Mouse (Mus musculus) limb, embryonic 11.5 days (tissue): ENCODE data around the gene Inpp5k. TPM values are rescaled to one million over a fixed set of nuclear protein-coding genes. Genes with fewer than 3 reads are reported as not detected.

Source experiments
- ATAC-seq: fragments of 200-750 bp; cut with Nextera tagmentation; 2 replicates; pipeline ENCODE4 v1.8.0; 2017; ENCODE audit warnings: low read depth; ENCODE audit not compliant: insufficient number of reproducible peaks, low FRiP score, low TSS enrichment
- DNase-seq: peaks from one replicate; pipeline ENCODE4 v3.0.0-alpha.2; 2015; ENCODE audit warnings: low spot score
- H3K27ac ChIP-seq: fragments of 300-500 bp; sonication (generic); replicated peaks from 2 replicates; pipeline ENCODE4 v1.5.1; 2014; ENCODE audit warnings: low read depth, mild to moderate bottlenecking, low read length
- H3K27me3 ChIP-seq: fragments of 300-500 bp; sonication (generic); 2 replicates; pipeline ENCODE4 v1.6.1; 2014; ENCODE audit warnings: mild to moderate bottlenecking, low read length, mixed read lengths; ENCODE audit not compliant: control insufficient read depth, insufficient read depth
- H3K36me3 ChIP-seq: fragments of 300-500 bp; sonication (generic); 2 replicates; pipeline ENCODE4 v1.6.1; 2014; ENCODE audit warnings: mild to moderate bottlenecking, low read length, moderate library complexity, mixed read lengths; ENCODE audit not compliant: control insufficient read depth, insufficient read depth
- H3K4me1 ChIP-seq: fragments of 300-500 bp; sonication (generic); 2 replicates; pipeline ENCODE4 v1.6.1; 2014; ENCODE audit warnings: low read length, mixed read lengths; ENCODE audit not compliant: control insufficient read depth, insufficient read depth
- H3K4me2 ChIP-seq: fragments of 300-500 bp; sonication (generic); 2 replicates; pipeline ENCODE4 v1.6.1; 2014; ENCODE audit warnings: low read depth, mild to moderate bottlenecking, moderate library complexity; ENCODE audit not compliant: severe bottlenecking
- H3K4me3 ChIP-seq: fragments of 300-500 bp; sonication (generic); 2 replicates; pipeline ENCODE4 v1.5.1; 2014; ENCODE audit warnings: low read depth, low read length
- H3K9ac ChIP-seq: fragments of 300-500 bp; sonication (generic); 2 replicates; pipeline ENCODE4 v1.6.1; 2014; ENCODE audit warnings: mild to moderate bottlenecking, low read length
- H3K9me3 ChIP-seq: fragments of 300-500 bp; sonication (generic); 2 replicates; pipeline ENCODE4 v1.6.1; 2016; ENCODE audit warnings: low read length; ENCODE audit not compliant: control insufficient read depth
- WGBS: fragments of 180-500 bp; shearing (Covaris S2); extraction: QIAGEN DNeasy Blood & Tissue Kit; methylation state at CpG from one replicate; pipeline ENCODE4 v1.1.7; 2014; 5-methylcytosine and 5-hydroxymethylcytosine counted together
- polyA plus RNA-seq: library from polyadenylated mRNA; unstranded; fragments of >200 nt; fragmentation: Nextera tagmentation; extraction: Ambion mirVana; gene quantifications from 2 replicates; pipeline ENCODE4 v1.2.1, GENCODE M21; 2014

The Inpp5k gene
- polyA plus RNA-seq, 1 experiment from 2014 or later: 18.5 TPM

DNA sequence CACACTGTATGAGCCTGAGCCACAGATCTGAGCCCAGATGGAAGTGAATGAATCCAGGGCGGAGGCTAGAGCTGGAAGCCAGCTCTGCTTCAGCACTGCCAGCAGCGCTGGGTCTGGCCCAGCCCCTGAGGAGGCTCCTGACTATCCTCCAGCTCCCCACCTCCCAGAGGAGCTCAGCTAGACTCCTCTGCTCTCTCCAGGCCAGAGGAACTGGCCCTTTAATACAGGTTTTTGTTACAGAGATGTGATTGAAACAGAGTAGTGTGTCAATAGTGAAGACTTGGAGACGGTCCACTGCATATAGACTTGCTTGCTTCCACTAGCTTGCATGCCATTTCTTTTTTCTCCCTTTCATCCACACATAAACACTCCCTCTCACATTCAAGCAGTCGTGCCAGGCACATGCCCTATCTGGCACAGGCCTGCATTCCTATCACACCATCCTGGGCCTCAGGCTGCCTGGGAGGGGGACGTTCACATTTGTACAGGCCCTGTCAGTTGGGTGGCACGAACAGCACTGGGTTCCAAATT lies 17.0 kb downstream of the Inpp5k start:
- H3K4me3 ChIP-seq: no peak overlapping the region
- H3K27me3 ChIP-seq: peaks cover 6% of the 10 kb centered on the region
- 74% methylated on average over 6 of the region's 6 CpGs for WGBS
- no peak overlapping the region for H3K27ac ChIP-seq
- H3K36me3 ChIP-seq: no peaks in the 10 kb centered on the region
- ATAC-seq: no peak
- H3K9ac ChIP-seq: no peak overlapping the region
- no peaks in the 10 kb centered on the region for H3K9me3 ChIP-seq
- no peak overlapping the region for H3K4me2 ChIP-seq
- H3K4me1 ChIP-seq: no peaks in the 10 kb centered on the region
- DNase-seq: no peak

DNA sequence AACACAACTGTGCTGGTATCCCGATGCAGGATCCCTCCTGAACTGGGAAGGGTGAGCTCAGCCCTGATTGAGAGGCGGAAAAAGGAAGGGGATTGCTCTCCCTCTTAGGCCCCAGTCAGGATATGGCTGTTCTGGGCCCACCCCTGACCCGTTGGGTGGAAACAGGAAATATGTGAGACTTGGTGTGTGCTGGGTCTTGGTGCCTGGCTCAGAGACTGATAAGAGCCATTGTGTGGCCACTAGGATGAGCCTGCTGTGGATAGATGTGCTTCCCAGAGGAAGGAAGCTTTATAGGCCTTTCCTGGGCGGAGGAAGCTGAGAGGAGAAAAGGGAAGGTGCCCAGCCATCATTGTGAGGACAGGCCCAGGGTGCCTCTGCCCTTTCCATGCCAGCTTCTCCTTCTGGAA lies 18.4 kb downstream of the Inpp5k start:
- H3K27ac ChIP-seq: no peak overlapping the region
- no peak overlapping the region for H3K9ac ChIP-seq
- WGBS: 77% methylated on average over 4 of the region's 4 CpGs
- ATAC-seq: no peak
- peaks cover 7% of the 10 kb centered on the region for H3K4me1 ChIP-seq
- no peak overlapping the region for H3K4me2 ChIP-seq
- no peak overlapping the region for H3K4me3 ChIP-seq
- DNase-seq: no peak
- no peaks in the 10 kb centered on the region for H3K36me3 ChIP-seq
- peaks cover 13% of the 10 kb centered on the region for H3K27me3 ChIP-seq
- H3K9me3 ChIP-seq: no peaks in the 10 kb centered on the region

DNA sequence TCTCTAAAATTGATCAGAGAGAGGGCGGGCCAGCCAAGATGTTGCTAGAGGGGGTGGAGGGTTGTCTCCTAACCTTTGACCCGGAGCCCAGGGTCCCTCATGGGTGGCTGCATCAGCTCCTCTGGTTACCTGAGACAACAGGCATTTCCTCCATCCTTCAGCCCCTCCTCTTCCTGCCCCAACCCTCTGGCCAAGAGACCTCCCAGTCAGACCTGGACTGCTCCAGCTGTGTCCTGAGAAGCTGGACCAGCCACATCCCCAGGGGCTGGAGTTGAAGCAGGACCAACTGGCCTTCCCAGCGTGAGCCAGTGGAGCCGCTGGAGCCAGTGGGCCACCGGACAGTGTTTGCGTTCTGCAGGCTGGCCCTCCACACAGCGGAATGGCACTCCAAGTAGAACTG lies 19.5 kb downstream of the Inpp5k start, which contains the start of gene Myo1c:
Gene Myo1c, plus strand, starts transcription at position 194 of the 400 bp plus-strand sequence.
- peak within 1 kb of the TSS; percentile 93 for H3K4me2 ChIP-seq
- peak within 1 kb of the TSS; percentile 62 for H3K4me3 ChIP-seq
- peaks cover 21% of the 10 kb centered on the region for H3K27me3 ChIP-seq
- no peaks in the 10 kb centered on the region for H3K9me3 ChIP-seq
- no peak within 1 kb of the TSS for H3K27ac ChIP-seq
- H3K4me1 ChIP-seq: peaks cover 11% of the 10 kb centered on the region
- ATAC-seq: no peak
- no peaks in the 10 kb centered on the region for H3K36me3 ChIP-seq
- H3K9ac ChIP-seq: peak within 1 kb of the TSS; percentile 74
- 69% methylated on average over 7 of the region's 7 CpGs for WGBS
- DNase-seq: no peak

DNA sequence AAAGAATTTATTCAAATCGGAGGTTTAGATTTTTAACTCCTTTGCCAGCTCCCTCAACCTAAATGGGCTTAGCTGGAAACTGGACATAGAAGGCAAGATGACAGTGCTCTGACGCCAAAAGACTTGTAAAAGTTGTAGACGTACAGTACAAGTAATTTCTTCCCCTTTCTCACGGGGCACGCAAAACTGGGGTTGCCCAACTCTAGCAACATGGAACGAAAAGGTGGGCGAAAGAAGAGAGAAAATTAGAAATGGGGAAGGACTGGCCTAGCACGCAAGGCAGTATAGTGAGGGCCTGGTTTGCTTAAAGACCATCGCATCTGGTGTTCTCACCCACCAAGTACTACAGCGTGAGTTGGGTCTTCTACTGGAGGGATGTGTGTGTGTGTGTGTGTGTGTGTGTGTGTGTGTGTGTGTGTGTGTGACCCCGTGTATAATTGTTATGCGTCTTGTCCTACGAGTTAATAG lies 20.2 kb downstream of the Inpp5k start:
- no peaks in the 10 kb centered on the region for H3K9me3 ChIP-seq
- H3K4me2 ChIP-seq: peak overlapping the region; percentile 93
- DNase-seq (no peak), ATAC-seq (no peak)
- H3K4me3 ChIP-seq: peak overlapping the region; percentile 62
- no peaks in the 10 kb centered on the region for H3K36me3 ChIP-seq
- WGBS: 50% methylated on average over 13 of the region's 13 CpGs
- H3K4me1 ChIP-seq: peaks cover 14% of the 10 kb centered on the region
- H3K27ac ChIP-seq: no peak overlapping the region
- peak overlapping the region; percentile 74 for H3K9ac ChIP-seq
- peaks cover 21% of the 10 kb centered on the region for H3K27me3 ChIP-seq

DNA sequence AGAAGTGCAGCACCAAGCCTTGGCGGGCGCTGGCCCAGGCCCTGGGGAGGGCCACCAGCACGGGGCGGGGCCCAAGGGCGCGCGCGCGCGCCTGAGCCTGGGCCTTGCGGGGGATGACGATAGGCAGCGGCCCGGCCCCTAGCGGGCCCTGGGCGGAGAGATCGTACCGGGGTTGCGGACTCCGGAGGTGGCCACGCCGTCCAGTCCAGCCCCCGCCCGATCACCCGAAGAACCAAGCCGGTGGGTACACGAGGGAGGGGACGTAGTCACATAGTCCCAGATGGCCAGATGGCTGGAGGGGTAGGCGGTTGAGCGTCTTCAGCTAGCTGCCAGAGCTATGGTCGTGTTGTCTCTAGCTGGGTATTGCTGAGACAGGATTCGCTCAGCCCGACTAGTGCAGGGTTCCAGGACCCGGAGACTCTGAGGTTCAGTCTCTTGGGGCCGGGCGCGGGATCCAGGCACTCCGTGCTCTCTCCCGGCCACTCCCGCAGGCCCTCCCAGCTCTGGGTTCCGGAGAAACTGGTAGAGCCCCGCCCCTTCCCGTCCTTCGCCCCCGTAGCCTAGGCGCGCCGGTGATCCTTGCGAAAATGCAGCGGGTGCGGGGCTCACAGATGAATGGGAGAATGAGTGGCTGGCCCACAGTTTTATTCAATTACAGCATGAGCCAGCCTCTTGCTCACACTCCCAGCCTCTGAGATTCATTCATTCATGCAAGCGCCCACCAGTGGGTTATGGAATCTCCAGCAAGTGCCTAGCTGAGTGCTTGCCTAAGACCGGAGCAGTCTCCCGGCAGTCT lies 20.8 kb downstream of the Inpp5k start:
- Histone ChIP-seq H3K4me3 (peak overlapping the region; percentile 62), H3K4me1 (peaks cover 15% of the 10 kb centered on the region), H3K27ac (no peak overlapping the region), H3K4me2 (peak overlapping the region; percentile 93), H3K9ac (peak overlapping the region; percentile 74), H3K27me3 (peaks cover 21% of the 10 kb centered on the region), H3K9me3 (no peaks in the 10 kb centered on the region), H3K36me3 (no peaks in the 10 kb centered on the region)
- DNase-seq: peak; percentile 72
- under 1% methylated on average over 54 of the region's 54 CpGs for WGBS
- peak; percentile 38 for ATAC-seq

DNA sequence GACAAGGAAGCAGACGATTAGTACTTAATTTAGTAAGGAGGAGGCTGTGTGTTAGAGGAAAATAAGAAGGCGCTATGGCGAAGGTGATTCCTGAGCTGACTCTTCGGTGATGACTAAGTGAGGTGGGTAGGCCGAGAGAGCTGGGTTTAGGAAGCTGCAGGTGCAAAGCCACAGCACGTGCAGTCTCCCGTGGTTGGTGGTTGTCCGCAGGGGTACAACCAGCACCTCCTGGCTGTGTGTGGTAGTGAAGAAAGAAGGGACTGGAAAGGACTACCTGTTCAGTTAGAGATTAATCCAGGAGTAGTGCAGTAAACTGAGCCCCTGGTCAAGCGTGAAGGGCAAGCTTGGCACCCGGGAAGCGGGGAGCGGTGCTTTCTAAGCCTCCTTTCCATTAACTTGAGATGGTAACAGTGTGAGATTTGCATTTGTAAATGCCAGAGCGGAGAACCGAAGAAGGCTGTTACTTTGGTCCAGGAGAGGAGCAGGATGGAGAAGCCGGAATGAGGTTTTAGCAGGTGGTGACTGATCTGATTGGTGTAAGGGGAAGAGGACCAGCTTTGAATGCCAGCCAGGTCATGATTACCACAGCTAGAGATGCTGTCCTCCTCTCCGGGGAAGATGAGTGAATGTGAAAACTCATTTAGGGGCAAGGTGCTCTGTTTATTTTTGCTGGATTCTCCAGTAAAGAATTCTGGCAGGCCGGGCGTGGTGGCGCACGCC lies 21.6 kb downstream of the Inpp5k start:
- no peak for ATAC-seq

DNA sequence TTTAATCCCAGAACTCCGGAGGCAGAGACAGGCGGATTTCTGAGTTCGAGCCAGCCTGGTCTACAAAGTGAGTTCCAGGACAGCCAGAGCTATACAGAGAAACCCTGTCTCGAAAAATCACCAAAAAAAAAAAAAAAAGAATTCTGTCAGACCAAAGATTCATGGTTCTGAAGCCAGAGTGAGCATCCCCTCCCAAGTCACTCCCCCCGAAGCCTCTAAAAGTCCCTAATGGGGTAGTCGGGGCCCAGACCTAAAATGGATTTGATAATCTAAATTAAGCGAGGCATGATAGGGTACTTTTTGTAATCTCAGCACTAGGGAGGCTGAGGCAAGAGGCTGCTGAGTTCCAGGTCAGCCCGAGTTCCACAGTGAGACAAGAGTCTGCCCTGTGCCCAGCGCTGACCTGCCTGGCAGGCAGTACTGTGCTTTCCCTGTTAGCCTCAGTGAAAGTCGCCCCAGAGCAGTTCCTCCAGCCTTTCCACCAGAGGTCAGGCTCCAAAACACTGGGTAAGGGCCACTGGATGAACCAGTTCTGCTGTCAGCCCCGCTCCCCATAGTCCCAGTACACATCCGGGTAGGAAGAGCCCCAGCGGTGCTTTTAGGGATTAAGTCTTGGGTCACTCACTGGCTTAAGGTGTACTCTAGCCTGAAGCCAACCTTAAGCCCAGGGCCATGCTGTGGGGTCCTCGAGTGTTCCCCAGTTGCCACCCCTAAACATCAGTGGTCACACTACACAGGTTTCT lies 22.3 kb downstream of the Inpp5k start:
- DNase-seq: no peak
- H3K27me3 ChIP-seq: peaks cover 21% of the 10 kb centered on the region
- 23% methylated on average over 14 of the region's 14 CpGs for WGBS
- no peak overlapping the region for H3K27ac ChIP-seq
- H3K9ac ChIP-seq: no peak overlapping the region
- H3K36me3 ChIP-seq: no peaks in the 10 kb centered on the region
- no peak for ATAC-seq
- H3K4me3 ChIP-seq: peak overlapping the region; percentile 49; the same call in 1 of the 2 replicates
- H3K4me2 ChIP-seq: peak overlapping the region; percentile 88
- peaks cover 16% of the 10 kb centered on the region for H3K4me1 ChIP-seq
- H3K9me3 ChIP-seq: no peaks in the 10 kb centered on the region

More for the DNA sequence above, 21.6 kb downstream of the Inpp5k start:
- Histone ChIP-seq H3K27me3 (peaks cover 21% of the 10 kb centered on the region), H3K4me1 (peaks cover 16% of the 10 kb centered on the region), H3K9me3 (no peaks in the 10 kb centered on the region), H3K4me2 (peak overlapping the region; percentile 93; the same call in 1 of the 2 replicates), H3K4me3 (peak overlapping the region; percentile 62), H3K9ac (no peak overlapping the region), H3K36me3 (no peaks in the 10 kb centered on the region), H3K27ac (no peak overlapping the region)
- WGBS: 21% methylated on average over 20 of the region's 20 CpGs
- DNase-seq: no peak
